Mouse (Mus musculus) heart, embryonic 12.5 days (tissue): ENCODE data around the gene Nfe2l3. TPM values are rescaled to one million over a fixed set of nuclear protein-coding genes. Genes with fewer than 3 reads are reported as not detected.

Experiments
- ATAC-seq: fragments of 200-750 bp; cut with Nextera tagmentation; 2 replicates; pipeline ENCODE4 v1.8.0; 2017; ENCODE audit warnings: moderate TSS enrichment, moderate library complexity; ENCODE audit not compliant: insufficient number of reproducible peaks, low FRiP score
- H3K27ac ChIP-seq: fragments of 300-500 bp; sonication (generic); 2 replicates; pipeline ENCODE4 v1.5.1; 2016; ENCODE audit warnings: mild to moderate bottlenecking, moderate library complexity; ENCODE audit not compliant: poor library complexity, severe bottlenecking
- H3K27me3 ChIP-seq: fragments of 300-500 bp; sonication (generic); replicated peaks from 2 replicates; pipeline ENCODE4 v1.6.1; 2016; ENCODE audit warnings: mild to moderate bottlenecking, moderate library complexity
- H3K36me3 ChIP-seq: fragments of 300-500 bp; sonication (generic); 2 replicates; pipeline ENCODE4 v1.6.1; 2016; ENCODE audit warnings: mild to moderate bottlenecking, moderate library complexity
- H3K4me1 ChIP-seq: fragments of 300-500 bp; sonication (generic); replicated peaks from 2 replicates; pipeline ENCODE4 v1.6.1; 2016; ENCODE audit warnings: mild to moderate bottlenecking
- H3K4me2 ChIP-seq: fragments of 300-500 bp; sonication (generic); 2 replicates; pipeline ENCODE4 v1.6.1; 2016; ENCODE audit warnings: mild to moderate bottlenecking, moderate library complexity
- H3K4me3 ChIP-seq: fragments of 300-500 bp; sonication (generic); 2 replicates; pipeline ENCODE4 v1.5.1; 2016; ENCODE audit warnings: mild to moderate bottlenecking
- H3K9ac ChIP-seq: fragments of 300-500 bp; sonication (generic); 2 replicates; pipeline ENCODE4 v1.6.1; 2016; ENCODE audit warnings: mild to moderate bottlenecking, moderate library complexity
- H3K9me3 ChIP-seq: fragments of 300-500 bp; sonication (generic); replicated peaks from 2 replicates; pipeline ENCODE4 v1.6.1; 2016; ENCODE audit warnings: mild to moderate bottlenecking, moderate library complexity
- WGBS: fragments of 180-500 bp; shearing (Covaris S2); methylation state at CpG from one replicate; pipeline ENCODE4 v1.1.7; 2016; 5-methylcytosine and 5-hydroxymethylcytosine counted together
- polyA plus RNA-seq: library from polyadenylated mRNA; unstranded; fragments of >200 nt; fragmentation: Nextera tagmentation; extraction: Ambion mirVana; gene quantifications from 2 replicates; pipeline ENCODE4 v1.2.1, GENCODE M21; 2016

Gene Nfe2l3
- polyA plus RNA-seq, 1 experiment from 2014 or later, result 5.3 TPM

- no peak; the same call in 1 of the 2 replicates for ATAC-seq
- Histone ChIP-seq H3K36me3 (no peaks in the 10 kb centered on the region), H3K9me3 (peaks cover 5% of the 10 kb centered on the region), H3K27me3 (no peaks in the 10 kb centered on the region), H3K4me1 (peaks cover 31% of the 10 kb centered on the region), H3K4me3 (no peak overlapping the region), H3K4me2 (no peak overlapping the region), H3K9ac (no peak overlapping the region), H3K27ac (peak overlapping the region; percentile 69)
- WGBS, result 15% methylated on average over 2 of the region's 2 CpGs
Measured at GRCm38 (mm10) chr6:51489787-51490186, 57.3 kb downstream of the Nfe2l3 start.

GRCm38 (mm10) chr6:51497321-51498111 lies 65.0 kb downstream of the Nfe2l3 start:
- no peaks in the 10 kb centered on the region for H3K36me3 ChIP-seq
- H3K9me3 ChIP-seq, result peaks cover 5% of the 10 kb centered on the region; the same call in 1 of the 2 replicates
- no peaks in the 10 kb centered on the region for H3K27me3 ChIP-seq
- WGBS, result 55% methylated on average over 8 of the region's 8 CpGs
- H3K4me2 ChIP-seq, result no peak overlapping the region
- no peak for ATAC-seq
- no peak overlapping the region for H3K9ac ChIP-seq
- H3K27ac ChIP-seq, result no peak overlapping the region
- H3K4me3 ChIP-seq, result no peak overlapping the region
- peaks cover 3% of the 10 kb centered on the region; the same call in 1 of the 2 replicates for H3K4me1 ChIP-seq

- no peak overlapping the region for H3K27ac ChIP-seq
- H3K27me3 ChIP-seq, result no peaks in the 10 kb centered on the region
- H3K4me3 ChIP-seq, result no peak overlapping the region
- H3K9ac ChIP-seq, result no peak overlapping the region
- ATAC-seq, result no peak
- no peak overlapping the region for H3K4me2 ChIP-seq
- H3K9me3 ChIP-seq, result peaks cover 5% of the 10 kb centered on the region; the same call in 1 of the 2 replicates
- WGBS, result 25% methylated on average over 1 of the region's 1 CpGs
- no peaks in the 10 kb centered on the region for H3K36me3 ChIP-seq
- H3K4me1 ChIP-seq, result peaks cover 3% of the 10 kb centered on the region; the same call in 1 of the 2 replicates
Measured at GRCm38 (mm10) chr6:51505671-51506070, 73.2 kb downstream of the Nfe2l3 start.

GRCm38 (mm10) chr6:51507556-51507955 lies 75.1 kb downstream of the Nfe2l3 start:
- Histone ChIP-seq H3K4me1 (peaks cover 3% of the 10 kb centered on the region; the same call in 1 of the 2 replicates), H3K4me3 (no peak overlapping the region), H3K27me3 (no peaks in the 10 kb centered on the region), H3K9me3 (no peaks in the 10 kb centered on the region), H3K27ac (no peak overlapping the region), H3K4me2 (no peak overlapping the region), H3K9ac (no peak overlapping the region), H3K36me3 (no peaks in the 10 kb centered on the region)
- ATAC-seq, result no peak
- WGBS, result 80% methylated on average over 2 of the region's 2 CpGs

Other genes starting within 250 kb of the Nfe2l3 start
- gene Hnrnpa2b1, start 37.2 kb downstream of the Nfe2l3 start, polyA plus RNA-seq, result 1,461 and 1,470 TPM in 2 replicates
- gene Cbx3, start 37.7 kb downstream of the Nfe2l3 start, polyA plus RNA-seq, result 372 and 391 TPM in 2 replicates
- 21.4 and 23.7 TPM in 2 replicates for gene Snx10, start 91.2 kb downstream of the Nfe2l3 start, polyA plus RNA-seq